Mouse (Mus musculus) neural tube, embryonic 12.5 days (tissue): ENCODE results near the gene Man1b1. TPM values are rescaled to one million over a fixed set of nuclear protein-coding genes. Genes with fewer than 3 reads are reported as not detected.
A peak's percentile ranks its signal among the peaks of the same experiment; 100 is the strongest.

ENCODE experiments used
- ATAC-seq: fragments of 200-750 bp; cut with Nextera tagmentation; 2 replicates; pipeline ENCODE4 v1.8.0; 2017; ENCODE audit warnings: low read depth, mild to moderate bottlenecking, moderate TSS enrichment, moderate library complexity; ENCODE audit not compliant: low FRiP score
- H3K27ac ChIP-seq: fragments of 300-500 bp; sonication (generic); 2 replicates; pipeline ENCODE4 v1.5.1; 2016
- H3K27me3 ChIP-seq: fragments of 300-500 bp; sonication (generic); replicated peaks from 2 replicates; pipeline ENCODE4 v1.6.1; 2016; ENCODE audit warnings: mild to moderate bottlenecking
- H3K36me3 ChIP-seq: fragments of 300-500 bp; sonication (generic); 2 replicates; pipeline ENCODE4 v1.6.1; 2016; ENCODE audit warnings: mild to moderate bottlenecking
- H3K4me1 ChIP-seq: fragments of 300-500 bp; sonication (generic); 2 replicates; pipeline ENCODE4 v1.6.1; 2016
- H3K4me2 ChIP-seq: fragments of 300-500 bp; sonication (generic); replicated peaks from 2 replicates; pipeline ENCODE4 v1.6.1; 2016; ENCODE audit warnings: mild to moderate bottlenecking
- H3K4me3 ChIP-seq: fragments of 300-500 bp; sonication (generic); 2 replicates; pipeline ENCODE4 v1.5.1; 2016
- H3K9ac ChIP-seq: fragments of 300-500 bp; sonication (generic); 2 replicates; pipeline ENCODE4 v1.6.1; 2016; ENCODE audit warnings: mild to moderate bottlenecking
- H3K9me3 ChIP-seq: fragments of 300-500 bp; sonication (generic); 2 replicates; pipeline ENCODE4 v1.6.1; 2016; ENCODE audit warnings: mild to moderate bottlenecking
- WGBS: fragments of 180-500 bp; shearing (Covaris S2); methylation state at CpG from one replicate; pipeline ENCODE4 v1.1.7; 2016; 5-methylcytosine and 5-hydroxymethylcytosine counted together
- polyA plus RNA-seq: library from polyadenylated mRNA; unstranded; fragments of >200 nt; fragmentation: Nextera tagmentation; extraction: Ambion mirVana; gene quantifications from 2 replicates; pipeline ENCODE4 v1.2.1, GENCODE M21; 2016

Gene Man1b1
- polyA plus RNA-seq, 1 experiment from 2014 or later: 70.3 TPM

- Histone ChIP-seq H3K27me3 (no peaks in the 10 kb centered on the region; the same call in 1 of the 2 replicates), H3K4me3 (peak overlapping the region; percentile 68), H3K4me1 (peaks cover 23% of the 10 kb centered on the region), H3K27ac (no peak overlapping the region), H3K36me3 (peaks cover 20% of the 10 kb centered on the region), H3K9ac (peak overlapping the region; percentile 74), H3K4me2 (peak overlapping the region; percentile 96), H3K9me3 (no peaks in the 10 kb centered on the region)
- peak; percentile 42 for ATAC-seq
- WGBS: 2% methylated on average over 42 of the region's 42 CpGs
These were observed 40.7 kb downstream of the Man1b1 start for GRCm38 (mm10) chr2:25372644-25373391.

DNA sequence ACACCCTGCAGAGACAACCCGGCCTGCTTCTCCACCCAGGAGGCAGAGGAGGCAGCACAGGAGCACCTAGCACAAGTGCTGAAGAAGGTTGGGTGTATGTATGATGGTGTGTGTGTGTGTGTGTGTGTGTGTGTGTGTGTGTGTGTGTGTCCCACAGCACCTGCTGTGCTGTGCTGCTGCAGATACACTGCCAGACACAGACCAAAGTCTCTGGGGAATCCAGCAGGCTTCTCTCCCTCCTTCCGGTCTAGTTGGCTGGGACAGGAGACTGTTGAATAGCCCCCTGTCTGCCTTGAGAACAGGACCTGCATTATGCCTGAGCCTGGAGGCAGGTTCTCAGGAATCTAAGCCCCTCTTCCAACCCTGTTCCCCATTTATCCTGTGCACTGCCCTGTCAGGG lies 41.3 kb downstream of the Man1b1 start:
- Histone ChIP-seq H3K4me1 (peaks cover 23% of the 10 kb centered on the region), H3K36me3 (peaks cover 26% of the 10 kb centered on the region), H3K9me3 (no peaks in the 10 kb centered on the region), H3K27me3 (no peaks in the 10 kb centered on the region; the same call in 1 of the 2 replicates), H3K27ac (no peak overlapping the region), H3K4me3 (peak overlapping the region; percentile 68), H3K4me2 (peak overlapping the region; percentile 96), H3K9ac (peak overlapping the region; percentile 74)
- 16% methylated on average over 2 of the region's 2 CpGs for WGBS
- ATAC-seq: no peak

DNA sequence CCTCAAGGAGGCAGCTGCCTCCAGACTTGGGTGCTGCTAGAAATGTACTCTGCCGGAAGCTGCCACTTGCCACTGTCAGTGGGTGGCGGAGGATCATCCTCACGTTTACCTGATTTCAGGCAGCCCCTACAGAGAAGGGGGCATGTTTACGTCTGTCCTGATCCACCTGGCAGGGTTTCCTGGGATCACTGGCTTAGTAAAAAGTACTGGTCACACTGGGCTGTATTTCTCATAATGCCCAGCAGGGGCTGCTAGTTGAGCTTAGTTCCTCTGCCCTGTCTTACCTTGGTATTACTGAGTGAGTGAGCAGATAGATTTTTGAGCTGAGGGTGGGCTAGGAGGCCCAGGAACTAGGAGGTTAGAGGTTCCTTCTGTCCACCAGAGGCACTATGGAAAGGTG lies 44.5 kb downstream of the Man1b1 start:
- Histone ChIP-seq H3K36me3 (peaks cover 28% of the 10 kb centered on the region), H3K27ac (no peak overlapping the region), H3K9ac (no peak overlapping the region), H3K4me3 (no peak overlapping the region), H3K4me1 (peaks cover 22% of the 10 kb centered on the region), H3K4me2 (no peak overlapping the region), H3K9me3 (no peaks in the 10 kb centered on the region), H3K27me3 (no peaks in the 10 kb centered on the region; the same call in 1 of the 2 replicates)
- 58% methylated on average over 4 of the region's 4 CpGs for WGBS
- no peak for ATAC-seq

- Histone ChIP-seq H3K4me2 (no peak overlapping the region), H3K4me3 (no peak overlapping the region), H3K4me1 (no peaks in the 10 kb centered on the region), H3K9me3 (no peaks in the 10 kb centered on the region), H3K27ac (no peak overlapping the region), H3K9ac (no peak overlapping the region), H3K27me3 (no peaks in the 10 kb centered on the region), H3K36me3 (no peaks in the 10 kb centered on the region)
- no peak for ATAC-seq
- WGBS: 85% methylated on average over 5 of the region's 5 CpGs
These were observed 52.4 kb downstream of the Man1b1 start for GRCm38 (mm10) chr2:25384492-25384891.

DNA sequence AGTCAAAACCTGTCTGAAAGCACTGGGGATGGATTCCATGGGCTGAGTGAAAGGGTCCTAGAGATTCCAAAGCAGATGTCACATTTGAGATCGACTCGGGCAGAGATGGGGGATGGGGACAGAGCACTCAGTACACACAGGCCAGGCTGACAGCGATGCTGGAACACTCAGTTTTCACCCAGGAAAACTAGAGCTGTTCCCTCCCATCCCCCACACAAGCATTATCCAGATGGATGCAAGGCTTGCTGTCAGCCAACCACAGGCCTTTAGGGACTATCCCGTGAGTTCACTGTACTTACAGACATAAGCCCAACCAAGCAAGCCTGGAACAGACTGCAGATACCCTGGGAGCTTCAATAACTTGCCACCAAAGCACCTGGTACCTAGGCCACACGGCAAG lies 59.1 kb downstream of the Man1b1 start:
- Histone ChIP-seq H3K36me3 (no peaks in the 10 kb centered on the region), H3K27ac (no peak overlapping the region), H3K4me1 (peaks cover 17% of the 10 kb centered on the region), H3K9me3 (no peaks in the 10 kb centered on the region), H3K27me3 (peaks cover 28% of the 10 kb centered on the region), H3K4me2 (no peak overlapping the region), H3K4me3 (no peak overlapping the region), H3K9ac (no peak overlapping the region)
- ATAC-seq: no peak
- WGBS: 68% methylated on average over 5 of the region's 5 CpGs

DNA sequence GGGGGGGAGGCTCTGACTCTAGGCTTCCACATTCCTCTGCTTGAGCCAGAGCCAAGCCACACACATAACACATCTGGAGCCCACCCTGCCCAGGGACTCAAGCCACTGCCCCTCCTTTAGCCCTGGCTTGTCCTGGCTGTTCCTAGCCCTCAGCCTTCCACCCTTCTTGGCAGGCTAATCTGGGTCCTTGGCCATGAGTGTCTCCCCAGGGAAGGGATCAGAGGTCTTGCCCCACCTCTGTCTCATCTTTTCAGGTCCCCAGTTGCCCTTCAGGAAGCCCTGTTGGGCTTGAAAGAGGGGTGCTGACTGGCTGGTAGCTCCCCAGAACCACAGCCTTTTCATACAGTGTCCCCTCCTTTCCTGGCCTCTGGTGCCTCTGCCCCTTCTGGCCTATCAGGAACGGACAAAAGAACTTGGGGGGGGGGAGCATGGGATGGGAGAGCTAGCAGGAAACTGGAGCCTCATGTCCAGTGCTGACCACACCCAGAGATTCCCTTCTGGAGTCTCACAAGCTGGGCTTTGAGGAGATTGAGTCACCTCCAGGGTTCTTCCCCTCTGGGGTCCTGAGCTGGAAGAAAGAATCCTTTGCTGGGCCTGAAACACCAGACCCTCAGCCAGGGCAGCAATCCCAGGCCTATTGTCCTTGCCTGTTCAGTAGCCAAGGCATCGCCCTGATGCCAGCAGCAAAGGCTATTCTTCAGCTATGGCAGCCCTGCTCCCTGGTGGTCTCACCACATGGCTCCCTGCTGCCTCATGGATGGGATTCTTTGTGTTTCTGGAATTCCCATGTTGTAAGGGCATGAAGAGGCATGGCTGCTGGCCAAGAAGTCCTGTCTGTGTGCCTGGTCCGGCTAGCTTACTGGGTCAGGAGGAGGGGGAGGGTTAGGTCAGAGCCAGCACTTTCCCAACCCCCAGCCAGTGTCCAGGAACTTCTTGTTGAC lies 62.4 kb downstream of the Man1b1 start:
- H3K9ac ChIP-seq: no peak overlapping the region
- no peak overlapping the region for H3K4me2 ChIP-seq
- H3K4me3 ChIP-seq: no peak overlapping the region
- peaks cover 61% of the 10 kb centered on the region for H3K27me3 ChIP-seq
- no peaks in the 10 kb centered on the region for H3K36me3 ChIP-seq
- H3K4me1 ChIP-seq: peaks cover 17% of the 10 kb centered on the region
- H3K27ac ChIP-seq: no peak overlapping the region
- no peak for ATAC-seq
- 37% methylated on average over 3 of the region's 3 CpGs for WGBS
- no peaks in the 10 kb centered on the region for H3K9me3 ChIP-seq

GRCm38 (mm10) chr2:25395721-25396596 lies 63.8 kb downstream of the Man1b1 start, which contains the start of gene Entpd2:
TSS of gene Entpd2 (plus strand) at chr2:25395874.
- Histone ChIP-seq H3K27ac (no peak within 1 kb of the TSS), H3K9ac (peak within 1 kb of the TSS; percentile 42), H3K36me3 (no peaks in the 10 kb centered on the region), H3K9me3 (no peaks in the 10 kb centered on the region), H3K4me3 (peak within 1 kb of the TSS; percentile 26), H3K4me2 (peak within 1 kb of the TSS; percentile 66), H3K27me3 (peaks cover 75% of the 10 kb centered on the region), H3K4me1 (peaks cover 21% of the 10 kb centered on the region)
- 1% methylated on average over 56 of the region's 57 CpGs for WGBS
- ATAC-seq: no peak

DNA sequence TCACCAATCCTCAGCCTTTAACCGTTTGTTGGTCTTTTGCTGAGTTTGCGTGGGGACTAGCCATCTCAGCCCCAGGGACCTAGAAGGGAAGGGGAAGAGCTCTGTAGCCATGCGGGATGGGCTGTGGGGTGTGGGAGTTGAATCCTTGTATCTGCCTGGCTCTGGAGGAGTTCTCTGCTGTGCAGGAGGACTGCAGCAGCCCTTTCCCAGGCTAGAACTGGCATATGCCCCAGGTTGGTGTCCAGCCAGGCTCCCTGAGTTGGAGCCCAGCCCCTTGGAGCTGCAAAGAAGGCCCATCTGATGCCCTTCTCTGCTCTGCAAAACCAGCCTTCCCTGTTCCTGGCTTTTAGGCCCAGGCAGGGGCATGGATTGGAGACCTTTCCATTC lies 64.5 kb downstream of the Man1b1 start:
- Histone ChIP-seq H3K36me3 (no peaks in the 10 kb centered on the region), H3K27me3 (peaks cover 76% of the 10 kb centered on the region), H3K4me1 (peaks cover 21% of the 10 kb centered on the region), H3K4me2 (peak overlapping the region; percentile 66), H3K4me3 (no peak overlapping the region), H3K9ac (no peak overlapping the region), H3K27ac (no peak overlapping the region), H3K9me3 (no peaks in the 10 kb centered on the region)
- 27% methylated on average over 3 of the region's 3 CpGs for WGBS
- no peak for ATAC-seq

DNA sequence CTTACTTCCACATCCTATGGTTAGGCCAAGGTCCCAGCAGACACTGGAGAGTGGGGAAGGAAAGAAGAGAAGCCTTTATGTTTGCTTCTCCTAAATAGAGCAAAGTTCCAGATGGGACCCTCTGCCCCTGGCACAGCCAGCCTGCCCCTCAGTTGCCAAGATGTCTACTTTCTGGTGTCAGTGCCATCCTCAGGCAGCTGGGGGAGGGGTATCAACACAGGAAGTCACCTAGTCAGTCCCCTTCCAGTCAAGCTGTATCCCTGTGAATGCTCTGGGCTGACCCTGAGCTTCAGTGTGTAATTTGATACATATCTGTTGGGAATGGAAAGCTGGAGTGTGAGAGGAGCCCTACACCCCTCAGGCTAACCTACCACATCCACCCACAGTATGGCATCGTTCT lies 64.9 kb downstream of the Man1b1 start:
- 52% methylated on average over 1 of the region's 1 CpGs for WGBS
- no peak for ATAC-seq
- H3K4me2 ChIP-seq: no peak overlapping the region
- H3K4me1 ChIP-seq: peaks cover 21% of the 10 kb centered on the region
- no peaks in the 10 kb centered on the region for H3K9me3 ChIP-seq
- H3K27me3 ChIP-seq: peaks cover 76% of the 10 kb centered on the region
- H3K36me3 ChIP-seq: no peaks in the 10 kb centered on the region
- no peak overlapping the region for H3K27ac ChIP-seq
- no peak overlapping the region for H3K4me3 ChIP-seq
- H3K9ac ChIP-seq: no peak overlapping the region

GRCm38 (mm10) chr2:25398065-25398464 lies 65.9 kb downstream of the Man1b1 start:
- no peak overlapping the region for H3K4me3 ChIP-seq
- H3K4me2 ChIP-seq: no peak overlapping the region
- no peak overlapping the region for H3K27ac ChIP-seq
- 86% methylated on average over 7 of the region's 7 CpGs for WGBS
- no peak for ATAC-seq
- no peak overlapping the region for H3K9ac ChIP-seq
- H3K36me3 ChIP-seq: no peaks in the 10 kb centered on the region
- no peaks in the 10 kb centered on the region for H3K9me3 ChIP-seq
- H3K27me3 ChIP-seq: peaks cover 76% of the 10 kb centered on the region
- peaks cover 26% of the 10 kb centered on the region for H3K4me1 ChIP-seq

- no peak within 1 kb of the TSS for H3K27ac ChIP-seq
- WGBS: 69% methylated on average over 8 of the region's 8 CpGs
- no peak within 1 kb of the TSS for H3K4me3 ChIP-seq
- no peak within 1 kb of the TSS for H3K9ac ChIP-seq
- no peak for ATAC-seq
- H3K36me3 ChIP-seq: no peaks in the 10 kb centered on the region
- H3K27me3 ChIP-seq: peaks cover 70% of the 10 kb centered on the region
- H3K4me2 ChIP-seq: 0 out of 2 replicates have a peak within 1 kb of the TSS, but pooled peaks have one; percentile 51
- H3K9me3 ChIP-seq: no peaks in the 10 kb centered on the region
- H3K4me1 ChIP-seq: peaks cover 34% of the 10 kb centered on the region
These were observed 66.9 kb downstream of the Man1b1 start, which contains the start of gene Npdc1 for GRCm38 (mm10) chr2:25399051-25399450. TSS of gene Npdc1 (plus strand) at chr2:25399351.
